Mouse (Mus musculus) heart, embryonic 15.5 days (tissue): ENCODE results near the gene Cd24a. TPM values are rescaled to one million over a fixed set of nuclear protein-coding genes. Genes with fewer than 3 reads are reported as not detected.

Experiments used
- ATAC-seq: fragments of 200-750 bp; cut with Nextera tagmentation; replicated peaks from 2 replicates; pipeline ENCODE4 v1.8.0; 2017; ENCODE audit warnings: low read depth, moderate TSS enrichment; ENCODE audit not compliant: insufficient number of reproducible peaks, insufficient read depth, low FRiP score
- H3K27ac ChIP-seq: fragments of 300-500 bp; sonication (generic); 2 replicates; pipeline ENCODE4 v1.5.1; 2015; ENCODE audit warnings: mild to moderate bottlenecking, inconsistent platforms
- H3K27me3 ChIP-seq: fragments of 300-500 bp; sonication (generic); 2 replicates; pipeline ENCODE4 v1.6.1; 2015; ENCODE audit warnings: inconsistent platforms
- H3K36me3 ChIP-seq: fragments of 300-500 bp; sonication (generic); 2 replicates; pipeline ENCODE4 v1.6.1; 2015; ENCODE audit warnings: mild to moderate bottlenecking, inconsistent platforms
- H3K4me1 ChIP-seq: fragments of 300-500 bp; sonication (generic); replicated peaks from 2 replicates; pipeline ENCODE4 v1.6.1; 2015; ENCODE audit warnings: inconsistent platforms
- H3K4me2 ChIP-seq: fragments of 300-500 bp; sonication (generic); 2 replicates; pipeline ENCODE4 v1.6.1; 2015; ENCODE audit warnings: inconsistent platforms, mild to moderate bottlenecking, moderate library complexity
- H3K4me3 ChIP-seq: fragments of 300-500 bp; sonication (generic); 2 replicates; pipeline ENCODE4 v1.5.1; 2015; ENCODE audit warnings: mild to moderate bottlenecking, inconsistent platforms
- H3K9ac ChIP-seq: fragments of 300-500 bp; sonication (generic); 2 replicates; pipeline ENCODE4 v1.6.1; 2015; ENCODE audit warnings: mild to moderate bottlenecking, inconsistent platforms
- H3K9me3 ChIP-seq: fragments of 300-500 bp; sonication (generic); replicated peaks from 2 replicates; pipeline ENCODE4 v1.6.1; 2016; ENCODE audit warnings: inconsistent platforms
- WGBS: fragments of 180-500 bp; shearing (Covaris S2); methylation state at CpG from one replicate; pipeline ENCODE4 v1.1.7; 2015; ENCODE audit warnings: mixed read lengths; 5-methylcytosine and 5-hydroxymethylcytosine counted together
- polyA plus RNA-seq: library from polyadenylated mRNA; unstranded; fragments of >200 nt; fragmentation: Nextera tagmentation; extraction: Ambion mirVana; gene quantifications from 2 replicates; pipeline ENCODE4 v1.2.1, GENCODE M21; 2015

Gene Cd24a
- polyA plus RNA-seq: 80.1 and 102 TPM in 2 replicates

DNA sequence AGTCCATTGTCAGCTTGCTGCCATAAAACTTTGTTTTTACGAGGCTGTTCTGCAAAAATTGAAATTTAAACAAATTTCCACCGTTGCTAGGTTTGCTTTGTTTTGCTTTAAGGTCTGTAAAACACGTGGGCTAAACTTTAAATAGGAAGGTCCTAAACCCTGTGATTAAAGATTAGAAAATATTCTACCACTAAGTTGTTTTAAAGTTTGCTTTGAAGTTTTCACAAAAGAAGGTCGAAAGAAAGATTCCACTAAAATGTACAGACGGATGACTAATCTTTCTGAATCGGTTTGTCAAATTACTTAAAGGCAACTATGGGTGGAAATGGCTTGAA lies at the start of gene Cd24a:
Gene Cd24a, plus strand, starts transcription at position 288 of the 335 bp plus-strand sequence.
- no peaks in the 10 kb centered on the region for H3K9me3 ChIP-seq
- peak within 1 kb of the TSS; percentile 75 for H3K4me3 ChIP-seq
- peak within 1 kb of the TSS; percentile 90 for H3K27ac ChIP-seq
- H3K9ac ChIP-seq: peak within 1 kb of the TSS; percentile 74
- WGBS: 2% methylated on average over 6 of the region's 6 CpGs
- no peak for ATAC-seq
- peaks cover 21% of the 10 kb centered on the region for H3K4me1 ChIP-seq
- H3K27me3 ChIP-seq: no peaks in the 10 kb centered on the region
- peak within 1 kb of the TSS; percentile 99 for H3K4me2 ChIP-seq
- H3K36me3 ChIP-seq: no peaks in the 10 kb centered on the region

DNA sequence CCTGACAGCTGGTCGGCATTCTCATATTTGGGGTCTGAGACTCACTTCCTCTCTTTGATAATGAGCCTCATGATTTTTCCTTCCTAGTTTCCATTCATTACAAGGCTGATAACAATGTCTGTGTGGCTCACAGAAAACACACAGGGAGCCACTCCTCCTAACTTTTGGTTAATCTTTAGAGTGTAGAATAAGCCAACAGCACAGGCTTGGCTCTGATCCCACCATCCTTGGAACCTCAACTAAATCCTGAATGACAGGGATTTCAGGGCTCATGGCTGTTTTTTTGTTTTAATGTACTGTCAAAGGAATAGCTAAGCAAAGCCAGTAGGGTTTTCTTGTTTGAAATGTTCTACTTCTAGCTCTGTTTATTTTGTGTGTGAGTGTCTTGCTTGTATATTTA lies 43.7 kb upstream of the Cd24a start:
- ATAC-seq: no peak
- Histone ChIP-seq H3K9me3 (no peaks in the 10 kb centered on the region), H3K9ac (no peak overlapping the region), H3K4me3 (no peak overlapping the region), H3K27me3 (no peaks in the 10 kb centered on the region), H3K4me1 (peaks cover 12% of the 10 kb centered on the region), H3K27ac (no peak overlapping the region), H3K36me3 (peaks cover 45% of the 10 kb centered on the region), H3K4me2 (no peak overlapping the region)
- WGBS: 57% methylated on average over 1 of the region's 1 CpGs

DNA sequence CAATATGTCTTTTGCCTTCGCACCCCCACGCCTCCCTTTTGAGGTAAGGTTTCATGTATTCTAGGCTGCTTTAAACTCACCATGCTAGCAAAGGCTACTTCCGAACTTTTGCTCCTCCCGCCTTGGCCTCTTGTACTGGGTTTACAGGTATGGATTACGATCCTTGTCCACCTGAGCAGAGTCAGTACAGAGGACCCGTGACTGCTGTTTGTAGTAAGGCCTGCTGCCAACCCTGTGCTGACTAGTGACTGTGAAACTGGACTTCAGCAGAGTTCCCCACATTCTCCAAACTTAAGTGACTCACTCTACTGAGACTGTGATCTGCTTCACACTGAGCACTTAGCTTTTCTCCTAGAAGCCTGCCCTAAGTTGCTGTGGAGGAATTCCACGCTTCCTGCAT lies 40.4 kb upstream of the Cd24a start:
- Histone ChIP-seq H3K27me3 (no peaks in the 10 kb centered on the region), H3K4me3 (no peak overlapping the region), H3K36me3 (peaks cover 15% of the 10 kb centered on the region), H3K9ac (no peak overlapping the region), H3K9me3 (no peaks in the 10 kb centered on the region), H3K4me2 (no peak overlapping the region), H3K27ac (no peak overlapping the region), H3K4me1 (peaks cover 17% of the 10 kb centered on the region)
- 85% methylated on average over 7 of the region's 7 CpGs for WGBS
- ATAC-seq: no peak

DNA sequence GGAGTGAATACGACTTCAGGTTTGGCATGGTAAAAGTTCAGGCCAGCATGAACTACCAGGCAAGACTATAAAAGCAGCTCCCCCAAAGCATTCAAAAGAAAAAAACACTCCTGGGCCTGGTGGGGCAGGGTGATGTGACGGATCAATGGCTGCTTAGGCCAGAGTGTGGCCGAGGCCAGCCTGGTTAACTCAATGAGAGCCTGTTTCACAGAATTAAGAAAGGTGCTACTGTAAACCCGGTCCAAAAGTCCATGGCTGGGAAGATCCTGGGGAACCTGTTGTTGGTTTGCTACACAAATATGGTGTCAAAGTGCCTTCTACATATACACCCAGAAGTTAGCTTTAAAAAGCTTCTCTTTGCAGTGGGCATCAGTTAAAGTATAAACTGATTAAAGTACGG lies 39.3 kb upstream of the Cd24a start:
- no peaks in the 10 kb centered on the region for H3K9me3 ChIP-seq
- no peak overlapping the region for H3K27ac ChIP-seq
- peaks cover 6% of the 10 kb centered on the region; the same call in 1 of the 2 replicates for H3K36me3 ChIP-seq
- ATAC-seq: no peak
- no peak overlapping the region for H3K4me3 ChIP-seq
- H3K9ac ChIP-seq: no peak overlapping the region
- WGBS: 90% methylated on average over 5 of the region's 5 CpGs
- H3K27me3 ChIP-seq: no peaks in the 10 kb centered on the region
- H3K4me1 ChIP-seq: peaks cover 17% of the 10 kb centered on the region
- H3K4me2 ChIP-seq: no peak overlapping the region

DNA sequence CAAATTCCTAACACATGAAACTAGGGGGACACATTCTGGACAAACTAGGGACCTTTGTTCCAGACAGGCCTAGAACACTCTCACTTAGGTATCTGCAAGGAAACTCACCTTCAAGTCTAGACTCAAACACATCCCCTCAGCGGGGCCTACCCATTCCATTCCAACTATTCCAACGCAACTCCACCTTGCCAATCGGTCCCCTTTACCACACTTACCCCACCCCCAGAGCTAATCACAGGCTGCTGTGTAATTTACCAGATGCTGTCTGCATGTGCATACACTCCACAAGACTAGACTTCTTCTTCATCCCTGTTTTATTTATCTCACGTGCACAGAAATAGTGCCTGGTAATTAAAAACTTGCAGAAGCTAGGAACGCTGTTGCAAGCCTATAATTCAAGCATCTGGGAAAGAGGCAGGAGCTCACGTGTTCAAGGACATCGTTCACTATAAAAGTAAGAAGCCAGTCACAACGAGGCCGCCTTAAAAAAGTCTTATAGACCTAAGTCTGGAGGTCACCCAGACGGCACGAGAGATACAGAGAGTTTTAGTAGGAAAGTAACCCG lies 38.3 kb upstream of the Cd24a start:
- H3K27ac ChIP-seq: peak overlapping the region; percentile 92
- WGBS: 10% methylated on average over 12 of the region's 12 CpGs
- H3K4me1 ChIP-seq: peaks cover 17% of the 10 kb centered on the region
- peak overlapping the region; percentile 98 for H3K4me3 ChIP-seq
- H3K27me3 ChIP-seq: no peaks in the 10 kb centered on the region
- no peaks in the 10 kb centered on the region for H3K9me3 ChIP-seq
- ATAC-seq: no peak
- H3K4me2 ChIP-seq: peak overlapping the region; percentile 68
- peaks cover 6% of the 10 kb centered on the region; the same call in 1 of the 2 replicates for H3K36me3 ChIP-seq
- peak overlapping the region; percentile 95 for H3K9ac ChIP-seq

DNA sequence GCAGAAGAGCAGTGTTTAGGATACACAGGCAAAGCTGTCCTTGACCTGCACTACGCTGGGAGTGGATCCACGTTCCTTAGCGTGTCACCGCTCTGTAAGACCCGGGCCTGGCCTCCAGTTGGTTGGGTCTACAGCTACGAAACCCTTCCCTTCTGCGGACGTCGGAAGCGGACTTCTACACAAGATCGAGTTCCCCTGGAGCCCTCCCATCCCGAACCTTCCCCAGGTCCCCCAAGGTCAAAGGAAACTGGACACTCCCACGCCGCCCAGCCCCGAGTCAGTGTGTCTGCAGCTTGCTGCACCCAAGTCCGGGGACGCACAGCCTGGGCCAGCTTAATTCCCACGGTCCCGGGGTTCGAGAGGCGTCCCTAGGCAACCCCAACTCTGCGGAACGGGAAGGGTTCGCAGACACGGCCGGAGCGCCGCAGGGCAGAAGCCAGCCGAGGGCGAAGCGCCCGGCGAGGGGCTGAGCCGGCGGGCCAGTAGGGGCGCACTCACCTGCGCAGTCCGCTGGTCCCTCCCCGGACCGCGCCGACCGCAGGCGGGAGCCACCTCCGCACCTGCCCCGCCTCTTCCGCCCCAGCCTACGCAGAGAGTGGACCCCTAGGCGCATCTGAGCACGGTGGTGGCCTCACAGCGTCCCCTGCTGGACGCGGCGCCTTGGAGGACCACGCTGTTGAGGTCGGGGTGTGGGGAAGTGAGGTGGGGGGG lies 37.5 kb upstream of the Cd24a start, which contains the start of gene 1700021F05Rik:
Gene 1700021F05Rik, minus strand, starts transcription at position 553 of the 711 bp plus-strand sequence.
- peak within 1 kb of the TSS; percentile 98 for H3K4me3 ChIP-seq
- peak; percentile 100 for ATAC-seq
- peak within 1 kb of the TSS; percentile 68 for H3K4me2 ChIP-seq
- WGBS: under 1% methylated on average over 55 of the region's 56 CpGs
- H3K9ac ChIP-seq: peak within 1 kb of the TSS; percentile 95
- H3K36me3 ChIP-seq: peaks cover 6% of the 10 kb centered on the region; the same call in 1 of the 2 replicates
- no peaks in the 10 kb centered on the region for H3K9me3 ChIP-seq
- no peaks in the 10 kb centered on the region for H3K27me3 ChIP-seq
- H3K27ac ChIP-seq: peak within 1 kb of the TSS; percentile 92
- peaks cover 17% of the 10 kb centered on the region for H3K4me1 ChIP-seq

DNA sequence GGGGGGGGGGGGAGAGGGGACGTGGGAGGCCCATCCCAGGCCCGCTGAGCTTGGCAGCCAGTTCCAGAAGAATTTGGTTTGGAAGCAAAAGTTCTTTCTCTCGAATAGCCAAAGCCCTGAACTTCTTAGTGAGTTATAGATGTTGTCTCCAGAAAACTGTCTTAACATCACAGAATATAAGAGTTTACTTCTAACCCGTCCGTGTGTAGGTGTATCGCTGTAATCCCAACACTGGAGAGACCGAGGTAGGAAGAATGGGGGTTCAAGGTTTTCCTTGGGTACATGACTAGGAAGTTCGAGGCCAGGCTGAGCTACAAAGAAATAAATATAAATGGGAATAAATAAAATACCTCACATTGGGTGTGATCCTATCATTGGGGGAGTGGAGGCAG lies 36.9 kb upstream of the Cd24a start:
- H3K4me3 ChIP-seq: peak overlapping the region; percentile 98

DNA sequence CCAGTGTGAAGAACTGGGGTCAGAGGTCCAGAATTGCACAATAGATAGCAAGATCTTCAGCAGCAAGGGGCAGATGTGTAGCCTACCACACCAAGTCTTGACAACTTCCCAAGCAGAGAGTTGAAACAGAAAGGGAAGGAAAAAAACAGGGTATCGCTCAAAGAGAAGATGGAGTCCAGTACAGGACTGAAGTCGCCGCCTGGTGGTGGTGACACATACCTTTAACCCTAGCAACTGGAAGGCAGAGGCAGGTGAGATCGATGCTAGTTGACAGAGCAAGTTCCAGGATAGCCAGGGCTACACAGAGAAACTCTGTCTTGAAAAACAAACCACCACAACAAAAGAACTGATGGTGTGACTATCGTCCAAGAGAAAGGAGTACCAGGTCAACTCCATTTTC lies 28.7 kb upstream of the Cd24a start:
- H3K27me3 ChIP-seq: no peaks in the 10 kb centered on the region
- no peaks in the 10 kb centered on the region for H3K9me3 ChIP-seq
- no peak overlapping the region for H3K4me3 ChIP-seq
- 58% methylated on average over 5 of the region's 5 CpGs for WGBS
- no peak overlapping the region for H3K9ac ChIP-seq
- H3K27ac ChIP-seq: no peak overlapping the region
- H3K4me1 ChIP-seq: no peaks in the 10 kb centered on the region
- H3K4me2 ChIP-seq: no peak overlapping the region
- no peaks in the 10 kb centered on the region for H3K36me3 ChIP-seq
- ATAC-seq: no peak

More for the DNA sequence above, 36.9 kb upstream of the Cd24a start:
- no peak overlapping the region for H3K9ac ChIP-seq
- H3K27me3 ChIP-seq: no peaks in the 10 kb centered on the region
- no peaks in the 10 kb centered on the region for H3K9me3 ChIP-seq
- H3K27ac ChIP-seq: no peak overlapping the region
- H3K4me1 ChIP-seq: peaks cover 17% of the 10 kb centered on the region
- peaks cover 4% of the 10 kb centered on the region; the same call in 1 of the 2 replicates for H3K36me3 ChIP-seq
- 42% methylated on average over 7 of the region's 8 CpGs for WGBS
- H3K4me2 ChIP-seq: peak overlapping the region; percentile 49
- no peak for ATAC-seq

DNA sequence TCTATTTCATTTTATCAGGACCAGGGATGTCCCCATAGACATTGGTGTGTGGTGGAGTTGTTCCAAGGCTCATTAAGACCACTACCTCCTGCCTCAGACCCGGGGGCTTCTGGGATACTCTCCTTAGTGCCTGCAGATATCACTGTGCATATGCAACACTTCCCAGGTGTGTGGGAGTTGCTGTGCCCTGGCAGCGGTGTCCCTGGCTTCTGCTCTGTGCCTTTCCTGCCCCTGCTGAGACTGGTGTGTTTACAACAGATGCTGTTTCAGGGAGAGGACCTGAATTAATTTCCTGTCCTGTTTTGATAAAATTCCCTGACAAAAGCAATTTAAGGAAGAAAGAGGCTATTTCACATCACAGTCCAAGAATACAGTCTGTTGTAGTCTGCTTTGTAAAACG lies 27.2 kb upstream of the Cd24a start:
- no peak overlapping the region for H3K9ac ChIP-seq
- no peak overlapping the region for H3K4me3 ChIP-seq
- no peaks in the 10 kb centered on the region for H3K27me3 ChIP-seq
- H3K27ac ChIP-seq: no peak overlapping the region
- WGBS: 25% methylated on average over 3 of the region's 3 CpGs
- H3K9me3 ChIP-seq: no peaks in the 10 kb centered on the region
- no peak for ATAC-seq
- no peaks in the 10 kb centered on the region for H3K36me3 ChIP-seq
- no peaks in the 10 kb centered on the region for H3K4me1 ChIP-seq
- no peak overlapping the region for H3K4me2 ChIP-seq

DNA sequence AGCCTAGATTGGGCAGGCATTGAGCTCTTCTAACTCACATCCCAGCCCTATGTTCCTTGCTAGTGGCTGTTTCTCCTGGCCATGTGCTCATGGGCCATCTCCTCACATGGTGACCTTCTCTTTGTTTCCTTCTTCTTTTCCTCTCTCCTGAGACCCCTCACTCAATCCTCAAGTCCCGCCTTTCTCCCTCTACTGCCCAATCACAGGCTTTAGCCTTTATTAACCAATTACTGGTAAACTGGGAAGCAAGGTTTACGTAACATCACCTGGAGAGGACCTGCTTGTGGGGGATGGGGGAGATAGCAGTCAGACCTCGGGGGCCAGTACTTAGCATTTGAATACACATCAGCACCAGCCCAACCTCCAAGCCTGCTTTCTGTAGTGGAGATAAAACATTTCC lies 26.7 kb upstream of the Cd24a start:
- no peak for ATAC-seq
- H3K9ac ChIP-seq: no peak overlapping the region
- no peak overlapping the region for H3K27ac ChIP-seq
- no peak overlapping the region for H3K4me2 ChIP-seq
- no peak overlapping the region for H3K4me3 ChIP-seq
- no peaks in the 10 kb centered on the region for H3K27me3 ChIP-seq
- no peaks in the 10 kb centered on the region for H3K36me3 ChIP-seq
- no peaks in the 10 kb centered on the region for H3K4me1 ChIP-seq
- H3K9me3 ChIP-seq: no peaks in the 10 kb centered on the region
- WGBS: 40% methylated on average over 3 of the region's 3 CpGs

DNA sequence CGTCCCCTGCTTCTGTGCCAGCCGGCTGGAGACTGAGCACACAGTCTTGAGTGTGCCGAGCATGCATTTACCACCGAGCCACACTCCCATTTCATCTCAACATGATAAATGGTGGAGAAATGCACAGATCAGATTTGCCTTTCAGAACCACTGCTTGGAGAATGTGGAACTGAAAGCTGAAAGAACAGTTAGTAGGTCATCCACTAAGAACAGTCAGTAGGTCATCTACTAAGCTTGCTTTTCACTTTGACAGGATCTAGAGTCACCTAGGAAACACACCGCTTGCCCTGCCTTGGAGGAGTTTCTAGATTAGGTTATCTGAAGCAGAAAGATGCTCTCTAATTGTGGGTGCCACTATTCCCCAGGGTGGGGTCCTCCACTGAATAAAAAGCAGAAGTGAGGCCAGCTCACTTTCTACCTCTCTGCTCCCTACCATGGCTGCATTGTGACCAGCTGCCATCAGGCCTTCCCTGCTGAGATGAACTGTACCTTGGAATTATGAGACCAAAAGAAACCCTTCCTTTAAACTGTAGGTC lies 20.4 kb upstream of the Cd24a start:
- no peak overlapping the region for H3K9ac ChIP-seq
- 80% methylated on average over 5 of the region's 5 CpGs for WGBS
- no peaks in the 10 kb centered on the region; the same call in 1 of the 2 replicates for H3K27me3 ChIP-seq
- H3K4me2 ChIP-seq: no peak overlapping the region
- H3K27ac ChIP-seq: no peak overlapping the region
- H3K4me3 ChIP-seq: no peak overlapping the region
- no peaks in the 10 kb centered on the region for H3K9me3 ChIP-seq
- no peak for ATAC-seq
- H3K4me1 ChIP-seq: no peaks in the 10 kb centered on the region
- H3K36me3 ChIP-seq: no peaks in the 10 kb centered on the region
